Mouse (Mus musculus): Measurements from ENCODE around the gene Clstn1. TPM values are rescaled to one million over a fixed set of nuclear protein-coding genes. Genes with fewer than 3 reads are reported as not detected.
"Not testable (repeated sequence)": the region's sequence is repeated elsewhere in the genome, so short reads cannot be mapped to it uniquely, and the experiment has no call there.

The Clstn1 gene
- polyA plus RNA-seq, 1 experiment from 2014 or later = 36.1 TPM

DNA sequence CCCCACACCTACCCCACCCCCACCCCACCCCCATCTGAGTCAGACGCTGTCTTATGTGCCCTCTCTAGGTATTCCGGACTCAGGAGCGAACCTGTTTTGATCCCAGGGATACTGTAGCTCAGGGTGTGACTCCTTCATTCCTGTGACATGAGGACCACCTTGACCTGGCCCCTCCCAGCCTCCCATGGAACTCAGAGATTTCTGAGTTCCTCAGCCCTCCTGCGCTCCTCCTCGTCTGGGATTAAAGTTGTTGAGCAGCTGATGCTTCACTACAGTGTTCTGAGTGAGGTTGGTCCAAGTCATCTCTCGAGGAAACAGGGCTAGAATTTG is 22.0 kb downstream of the Clstn1 start:
- Histone ChIP-seq H3K4me2 (ENCODE audit: low read length) (no peak overlapping the region), H3K4me1 (ENCODE audit: control insufficient read depth, insufficient read depth, low read length) (peaks cover 24% of the 10 kb centered on the region), H3K9ac (ENCODE audit: low read length) (no peak overlapping the region), H3K9me3 (replicated peaks; ENCODE audit: control insufficient read depth, low read length) (no peaks in the 10 kb centered on the region), H3K36me3 (ENCODE audit: control insufficient read depth, insufficient read depth, low read length) (no peaks in the 10 kb centered on the region), H3K4me3 (ENCODE audit: low read depth, low read length) (no peak overlapping the region), H3K27ac (ENCODE audit: low read depth, low read length) (no peak overlapping the region), H3K27me3 (replicated peaks; ENCODE audit: control insufficient read depth, insufficient read depth, low read length) (no peaks in the 10 kb centered on the region)
- DNase-seq (ENCODE audit: low spot score) = no peak
- ATAC-seq = no peak
- 91% methylated on average over 6 of the region's 6 CpGs for WGBS

- peak overlapping the region; percentile 44; the same call in 1 of the 2 replicates for H3K27ac ChIP-seq (ENCODE audit: low read depth, low read length)
- H3K4me2 ChIP-seq (ENCODE audit: low read length) = no peak overlapping the region
- no peaks in the 10 kb centered on the region for H3K9me3 ChIP-seq (replicated peaks; ENCODE audit: control insufficient read depth, low read length)
- H3K4me1 ChIP-seq (ENCODE audit: control insufficient read depth, insufficient read depth, low read length) = peaks cover 24% of the 10 kb centered on the region
- no peak overlapping the region for H3K9ac ChIP-seq (ENCODE audit: low read length)
- DNase-seq (ENCODE audit: low spot score) (peak; percentile 74), ATAC-seq (peak; percentile 77)
- H3K36me3 ChIP-seq (ENCODE audit: control insufficient read depth, insufficient read depth, low read length) = peaks cover 2% of the 10 kb centered on the region; the same call in 1 of the 2 replicates
- WGBS = 36% methylated on average over 8 of the region's 8 CpGs
- H3K27me3 ChIP-seq (replicated peaks; ENCODE audit: control insufficient read depth, insufficient read depth, low read length) = no peaks in the 10 kb centered on the region
- no peak overlapping the region for H3K4me3 ChIP-seq (ENCODE audit: low read depth, low read length)
These were observed 23.2 kb downstream of the Clstn1 start for GRCm38 (mm10) chr4:149609256-149610025.

DNA sequence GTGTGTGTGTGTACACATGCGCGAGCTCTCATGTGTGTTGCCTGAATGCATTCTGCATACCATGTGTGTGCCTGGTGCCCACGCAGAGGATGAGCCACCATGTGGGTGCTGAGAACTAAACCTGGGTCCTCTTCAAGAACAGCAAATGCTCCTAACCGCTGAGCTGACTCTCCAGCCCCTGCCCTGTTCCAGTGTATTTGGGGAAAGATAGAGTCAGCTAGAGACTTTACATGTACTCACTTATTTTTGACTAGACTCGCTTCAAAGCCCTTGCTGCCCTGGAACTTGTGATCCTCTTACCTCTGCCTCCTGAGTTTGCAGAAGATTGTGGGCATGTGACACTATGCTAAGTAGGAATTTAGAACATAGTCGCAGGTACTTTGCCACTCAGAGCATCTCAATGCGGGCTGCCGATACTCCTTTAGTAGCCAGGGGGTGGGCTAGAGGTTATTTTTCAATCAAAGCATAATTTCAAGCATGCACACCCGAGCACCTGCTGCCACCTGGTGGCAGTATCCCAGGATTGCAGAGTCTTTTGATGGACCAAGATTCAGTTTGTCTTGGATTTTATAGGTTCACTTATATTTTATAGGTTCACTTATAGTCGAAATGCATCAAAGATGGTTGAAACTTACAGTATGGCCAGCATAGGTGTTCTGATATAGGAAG is 25.2 kb downstream of the Clstn1 start:
- peaks cover 23% of the 10 kb centered on the region for H3K4me1 ChIP-seq (ENCODE audit: control insufficient read depth, insufficient read depth, low read length)
- H3K4me2 ChIP-seq (ENCODE audit: low read length) = no peak overlapping the region
- DNase-seq (ENCODE audit: low spot score) = peak; percentile 78
- WGBS = 49% methylated on average over 10 of the region's 10 CpGs
- no peak overlapping the region for H3K4me3 ChIP-seq (ENCODE audit: low read depth, low read length)
- H3K27ac ChIP-seq (ENCODE audit: low read depth, low read length) = no peak overlapping the region
- peaks cover 22% of the 10 kb centered on the region for H3K36me3 ChIP-seq (ENCODE audit: control insufficient read depth, insufficient read depth, low read length)
- H3K9me3 ChIP-seq (replicated peaks; ENCODE audit: control insufficient read depth, low read length) = no peaks in the 10 kb centered on the region
- H3K9ac ChIP-seq (ENCODE audit: low read length) = no peak overlapping the region
- no peaks in the 10 kb centered on the region for H3K27me3 ChIP-seq (replicated peaks; ENCODE audit: control insufficient read depth, insufficient read depth, low read length)
- no peak for ATAC-seq

GRCm38 (mm10) chr4:149613497-149613896 is 27.2 kb downstream of the Clstn1 start:
- not testable (repeated sequence) for ATAC-seq
- WGBS = 80% methylated on average over 6 of the region's 6 CpGs

DNA sequence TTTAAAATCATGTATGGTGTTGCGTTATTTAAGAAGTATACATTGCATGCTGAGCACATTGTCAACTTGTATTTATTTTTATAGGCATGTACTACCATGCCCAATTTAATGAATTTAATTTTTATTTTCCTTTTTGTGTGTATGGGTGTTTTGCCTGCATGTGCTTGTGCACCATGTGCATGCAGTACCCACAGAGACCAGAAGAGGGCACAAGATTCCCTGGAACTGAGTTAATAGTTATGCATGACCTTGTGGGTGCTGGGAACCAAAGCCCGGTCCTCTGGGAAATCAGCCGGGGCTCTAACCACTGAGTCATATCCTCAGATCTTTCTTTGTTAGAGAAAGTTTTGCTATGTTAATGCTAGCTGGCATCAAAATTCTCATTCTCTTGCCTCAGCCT is 28.6 kb downstream of the Clstn1 start:
- Histone ChIP-seq H3K36me3 (ENCODE audit: control insufficient read depth, insufficient read depth, low read length) (peaks cover 24% of the 10 kb centered on the region), H3K9ac (ENCODE audit: low read length) (no peak overlapping the region), H3K9me3 (replicated peaks; ENCODE audit: control insufficient read depth, low read length) (no peaks in the 10 kb centered on the region), H3K27ac (ENCODE audit: low read depth, low read length) (no peak overlapping the region), H3K4me2 (ENCODE audit: low read length) (no peak overlapping the region), H3K27me3 (replicated peaks; ENCODE audit: control insufficient read depth, insufficient read depth, low read length) (no peaks in the 10 kb centered on the region), H3K4me3 (ENCODE audit: low read depth, low read length) (no peak overlapping the region), H3K4me1 (ENCODE audit: control insufficient read depth, insufficient read depth, low read length) (no peaks in the 10 kb centered on the region)
- WGBS = 98% methylated on average over 3 of the region's 3 CpGs
- ATAC-seq (no peak), DNase-seq (ENCODE audit: low spot score) (no peak)

More at GRCm38 (mm10) chr4:149613497-149613896, 27.2 kb downstream of the Clstn1 start:
- H3K36me3 ChIP-seq (ENCODE audit: control insufficient read depth, insufficient read depth, low read length) = peaks cover 24% of the 10 kb centered on the region
- H3K9ac ChIP-seq (ENCODE audit: low read length); H3K4me3 ChIP-seq (ENCODE audit: low read depth, low read length); H3K27ac ChIP-seq (ENCODE audit: low read depth, low read length); H3K27me3 ChIP-seq (replicated peaks; ENCODE audit: control insufficient read depth, insufficient read depth, low read length); H3K4me2 ChIP-seq (ENCODE audit: low read length); H3K9me3 ChIP-seq (replicated peaks; ENCODE audit: control insufficient read depth, low read length); DNase-seq (ENCODE audit: low spot score); H3K4me1 ChIP-seq (ENCODE audit: control insufficient read depth, insufficient read depth, low read length): not testable (repeated sequence)

- WGBS = 93% methylated on average over 3 of the region's 3 CpGs
- ATAC-seq; DNase-seq (ENCODE audit: low spot score): not testable (repeated sequence)
These were observed 30.7 kb downstream of the Clstn1 start for GRCm38 (mm10) chr4:149616999-149617398.

DNA sequence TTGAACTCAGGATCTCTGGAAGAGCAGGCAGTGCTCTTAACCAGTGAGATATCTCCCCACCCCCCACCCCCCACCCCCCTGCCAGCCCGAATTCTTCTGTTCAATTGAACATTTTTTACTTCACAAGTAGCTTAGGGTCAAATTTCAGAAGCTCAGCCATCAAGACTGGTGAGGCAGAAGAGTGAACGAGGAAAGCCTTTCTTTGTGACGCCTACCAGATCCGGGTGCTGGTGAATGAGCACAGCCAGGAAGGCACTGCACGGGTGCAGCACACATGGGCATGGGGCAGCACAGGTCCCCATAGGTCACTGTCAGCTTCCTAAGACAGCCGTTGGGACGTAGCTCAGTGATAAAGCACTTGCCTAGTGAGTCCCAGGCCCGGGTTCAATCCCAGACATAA is 33.7 kb downstream of the Clstn1 start:
- H3K4me3 ChIP-seq (ENCODE audit: low read depth, low read length) = no peak overlapping the region
- no peaks in the 10 kb centered on the region for H3K27me3 ChIP-seq (replicated peaks; ENCODE audit: control insufficient read depth, insufficient read depth, low read length)
- no peaks in the 10 kb centered on the region for H3K9me3 ChIP-seq (replicated peaks; ENCODE audit: control insufficient read depth, low read length)
- no peak for ATAC-seq
- no peak overlapping the region for H3K9ac ChIP-seq (ENCODE audit: low read length)
- no peaks in the 10 kb centered on the region for H3K4me1 ChIP-seq (ENCODE audit: control insufficient read depth, insufficient read depth, low read length)
- no peak overlapping the region for H3K27ac ChIP-seq (ENCODE audit: low read depth, low read length)
- H3K36me3 ChIP-seq (ENCODE audit: control insufficient read depth, insufficient read depth, low read length) = peaks cover 16% of the 10 kb centered on the region
- no peak overlapping the region for H3K4me2 ChIP-seq (ENCODE audit: low read length)
- DNase-seq (ENCODE audit: low spot score) = no peak
- WGBS = 27% methylated on average over 8 of the region's 8 CpGs

More at GRCm38 (mm10) chr4:149616999-149617398, 30.7 kb downstream of the Clstn1 start:
- H3K27ac ChIP-seq (ENCODE audit: low read depth, low read length); H3K4me2 ChIP-seq (ENCODE audit: low read length); H3K9ac ChIP-seq (ENCODE audit: low read length); H3K27me3 ChIP-seq (replicated peaks; ENCODE audit: control insufficient read depth, insufficient read depth, low read length); H3K9me3 ChIP-seq (replicated peaks; ENCODE audit: control insufficient read depth, low read length); H3K4me3 ChIP-seq (ENCODE audit: low read depth, low read length); H3K4me1 ChIP-seq (ENCODE audit: control insufficient read depth, insufficient read depth, low read length): not testable (repeated sequence)
- peaks cover 24% of the 10 kb centered on the region for H3K36me3 ChIP-seq (ENCODE audit: control insufficient read depth, insufficient read depth, low read length)

GRCm38 (mm10) chr4:149621286-149621685 is 35.0 kb downstream of the Clstn1 start:
- H3K9ac ChIP-seq (ENCODE audit: low read length) = no peak overlapping the region
- H3K27ac ChIP-seq (ENCODE audit: low read depth, low read length) = no peak overlapping the region
- WGBS = 23% methylated on average over 4 of the region's 4 CpGs
- H3K27me3 ChIP-seq (replicated peaks; ENCODE audit: control insufficient read depth, insufficient read depth, low read length) = no peaks in the 10 kb centered on the region
- ATAC-seq (no peak), DNase-seq (ENCODE audit: low spot score) (no peak)
- peaks cover 5% of the 10 kb centered on the region for H3K4me1 ChIP-seq (ENCODE audit: control insufficient read depth, insufficient read depth, low read length)
- H3K4me3 ChIP-seq (ENCODE audit: low read depth, low read length) = no peak overlapping the region
- peaks cover 4% of the 10 kb centered on the region; the same call in 1 of the 2 replicates for H3K36me3 ChIP-seq (ENCODE audit: control insufficient read depth, insufficient read depth, low read length)
- H3K9me3 ChIP-seq (replicated peaks; ENCODE audit: control insufficient read depth, low read length) = no peaks in the 10 kb centered on the region
- no peak overlapping the region for H3K4me2 ChIP-seq (ENCODE audit: low read length)

- H3K4me1 ChIP-seq (ENCODE audit: control insufficient read depth, insufficient read depth, low read length) = peaks cover 12% of the 10 kb centered on the region
- H3K4me3 ChIP-seq (ENCODE audit: low read depth, low read length) = no peak overlapping the region
- no peak overlapping the region for H3K27ac ChIP-seq (ENCODE audit: low read depth, low read length)
- ATAC-seq (no peak), DNase-seq (ENCODE audit: low spot score) (no peak)
- H3K9ac ChIP-seq (ENCODE audit: low read length) = no peak overlapping the region
- WGBS = 91% methylated on average over 5 of the region's 5 CpGs
- no peaks in the 10 kb centered on the region for H3K36me3 ChIP-seq (ENCODE audit: control insufficient read depth, insufficient read depth, low read length)
- no peak overlapping the region for H3K4me2 ChIP-seq (ENCODE audit: low read length)
- no peaks in the 10 kb centered on the region for H3K27me3 ChIP-seq (replicated peaks; ENCODE audit: control insufficient read depth, insufficient read depth, low read length)
- no peaks in the 10 kb centered on the region for H3K9me3 ChIP-seq (replicated peaks; ENCODE audit: control insufficient read depth, low read length)
These were observed 37.4 kb downstream of the Clstn1 start for GRCm38 (mm10) chr4:149623711-149624110.
